In the genomic region with DNA sequence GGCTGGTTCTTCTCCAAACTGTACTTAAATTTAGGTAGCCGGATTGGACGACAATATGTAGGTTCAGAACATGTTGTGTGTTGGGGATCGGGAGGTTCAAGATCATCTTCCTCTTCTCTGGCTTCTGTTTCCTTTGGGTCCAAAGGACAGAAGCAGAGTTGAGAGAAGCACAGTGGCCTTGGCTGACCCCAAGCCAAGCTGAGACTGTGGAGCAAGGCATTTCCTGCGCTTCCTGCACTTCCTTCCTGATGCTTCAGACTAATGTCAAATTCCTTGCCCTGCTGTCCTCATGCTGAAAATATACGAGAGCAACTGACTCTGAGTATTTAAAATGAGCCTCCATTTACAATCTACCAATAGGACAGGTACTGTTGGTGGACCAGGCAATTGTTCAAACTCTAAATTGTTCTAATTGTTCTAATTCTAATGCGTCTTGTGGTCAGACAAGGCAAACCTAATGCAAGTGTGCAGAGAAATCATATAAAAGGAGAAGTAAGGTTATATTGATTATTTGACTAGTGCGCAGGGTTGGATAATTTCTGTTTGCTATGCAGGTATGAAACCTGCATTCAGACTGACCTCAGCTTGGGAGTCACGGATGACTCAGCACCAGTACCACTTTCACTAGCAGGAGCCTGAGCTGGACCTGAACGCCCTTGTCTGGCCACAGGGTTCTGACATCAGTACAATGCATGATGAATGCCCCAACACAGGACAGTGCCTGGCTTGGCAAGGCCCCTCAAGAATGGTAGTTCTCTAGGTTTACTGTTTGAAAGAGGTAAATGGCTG, we compare ENCODE assay signal across 13 mouse cellular contexts. TPM values are rescaled to one million over a fixed set of nuclear protein-coding genes. Genes with fewer than 3 reads are reported as not detected.
DNase-seq lines count a peak whose midpoint lies in the region; ATAC-seq and TF ChIP-seq lines count a peak whose summit lies in the region.
"Had no signal": no experiment of that assay in that cellular context is flagged by ENCODE, and none has a peak within 500 bp of the region (broad histone marks: within the 10 kb centered on the region; RNA-seq: fewer than 3 reads in every experiment).

No protein-coding gene starts in this region.

- H3K9ac ChIP-seq in kidney, embryonic 15.5 days = no peak overlapping the region
- H3K9ac ChIP-seq: forebrain, embryonic 12.5 days; hindbrain, embryonic 13.5 days; midbrain, embryonic 12.5 days had no signal

- no peak overlapping the region for H3K27ac ChIP-seq in kidney, embryonic 15.5 days
- H3K27ac ChIP-seq in layer of hippocampus, adult 2 months = no peak overlapping the region
- H3K27ac ChIP-seq: forebrain, embryonic 12.5 days; hindbrain, embryonic 13.5 days; kidney, postnatal 0 days; midbrain, embryonic 12.5 days had no signal

- no peak overlapping the region for H3K4me3 ChIP-seq in kidney, embryonic 15.5 days (replicated peaks)
- no peak overlapping the region for H3K4me3 ChIP-seq in layer of hippocampus, adult 2 months
- H3K4me3 ChIP-seq: forebrain, embryonic 12.5 days; hindbrain, embryonic 13.5 days; midbrain, embryonic 12.5 days had no signal

- peaks cover 15% of the 10 kb centered on the region for H3K4me1 ChIP-seq in kidney, embryonic 15.5 days
- H3K4me1 ChIP-seq: forebrain, embryonic 12.5 days; hindbrain, embryonic 13.5 days; midbrain, embryonic 12.5 days had no signal

- no peak for TF ChIP-seq CTCF in layer of hippocampus, adult 2 months (conservative IDR thresholded peaks at IDR 0.05)

- H3K4me2 ChIP-seq in kidney, embryonic 15.5 days = no peak overlapping the region
- H3K4me2 ChIP-seq: forebrain, embryonic 12.5 days; hindbrain, embryonic 13.5 days; midbrain, embryonic 12.5 days had no signal

- H3K9me3 ChIP-seq in kidney, embryonic 15.5 days (replicated peaks) = no peaks in the 10 kb centered on the region
- H3K9me3 ChIP-seq: forebrain, embryonic 12.5 days; hindbrain, embryonic 13.5 days; midbrain, embryonic 12.5 days had no signal

- no peak; the same call in 1 of the 2 replicates for ATAC-seq in kidney, embryonic 15.5 days (replicated peaks; ENCODE audit: low FRiP score)

- no peaks in the 10 kb centered on the region for H3K36me3 ChIP-seq in kidney, embryonic 15.5 days
- H3K36me3 ChIP-seq: forebrain, embryonic 12.5 days; hindbrain, embryonic 13.5 days; midbrain, embryonic 12.5 days had no signal

- DNase-seq in adrenal gland, adult 2 months = peak; percentile 33
- DNase-seq in adrenal gland, postnatal 4 days (ENCODE audit: low spot score in 2 of 2) = no peak
- peak; percentile 65 for DNase-seq in kidney, adult 11 months
- DNase-seq in kidney, adult 9 months = peak; percentile 73
- peak; percentile 53 for DNase-seq in lung, postnatal 36 days
- DNase-seq in layer of hippocampus, adult 2 months (ENCODE audit: low spot score in 2 of 2) = no peak
- DNase-seq in urinary bladder, postnatal 36 days (ENCODE audit: low spot score in 2 of 2) = no peak
- DNase-seq: cerebellum, postnatal 36 days had no signal

- 73% methylated on average over 9 of the region's 9 CpGs for WGBS in kidney, embryonic 15.5 days

- no peaks in the 10 kb centered on the region for H3K27me3 ChIP-seq in kidney, embryonic 15.5 days
- H3K27me3 ChIP-seq: forebrain, embryonic 12.5 days; hindbrain, embryonic 13.5 days; midbrain, embryonic 12.5 days had no signal

RNA-seq across cellular contexts. Expression of gene Pelo, which starts 12.4 kb away (rescaled TPM):
- 10 to 100 TPM; 24.7 to 24.9 TPM for total RNA-seq in adrenal gland, adult 2 months (2021)
- polyA plus RNA-seq in adrenal gland, adult 2 months (2012; rRNA removed) = 26.9 and 27.3 TPM in 2 replicates
- total RNA-seq in adrenal gland, postnatal 4 days (2021) = 10 to 100 TPM; 26.7 to 28.7 TPM
- polyA plus RNA-seq in kidney, embryonic 15.5 days (2015; fragmentation: Nextera tagmentation; extraction: Ambion mirVana) = 5.7 and 6.5 TPM in 2 replicates
- total RNA-seq in layer of hippocampus, adult 2 months (2021) = 10 to 100 TPM; 19.8 to 22.5 TPM

RNA-seq across cellular contexts. Expression of gene Gm49395, which starts 24.2 kb away (rescaled TPM):
- total RNA-seq in adrenal gland, adult 2 months (2021) = 1 to 10 TPM; 5.3 to 8.8 TPM
- 16.5 and 21.8 TPM in 2 replicates for polyA plus RNA-seq in adrenal gland, adult 2 months (2012; rRNA removed)
- total RNA-seq in adrenal gland, postnatal 4 days (2021) = 10 to 100 TPM in 1 of 2 experiments, 1 to 10 TPM in 1; 7.9 to 14.8 TPM
- polyA plus RNA-seq in kidney, embryonic 15.5 days (2015; fragmentation: Nextera tagmentation; extraction: Ambion mirVana) = 7.0 and 9.2 TPM in 2 replicates
- 1 to 10 TPM; 1.5 to 4.1 TPM for total RNA-seq in layer of hippocampus, adult 2 months (2021)

RNA-seq across cellular contexts. Expression of gene Itga1, which starts 24.2 kb away (rescaled TPM):
- 10 to 100 TPM; 30.7 to 32.4 TPM for total RNA-seq in adrenal gland, adult 2 months (2021)
- polyA plus RNA-seq in adrenal gland, adult 2 months (2012; rRNA removed) = 3.6 and 3.8 TPM in 2 replicates
- total RNA-seq in adrenal gland, postnatal 4 days (2021) = 10 to 100 TPM; 25.9 to 32.9 TPM
- 23.0 and 26.8 TPM in 2 replicates for polyA plus RNA-seq in kidney, embryonic 15.5 days (2015; fragmentation: Nextera tagmentation; extraction: Ambion mirVana)
- total RNA-seq in layer of hippocampus, adult 2 months (2021) = 1 to 10 TPM; 5.3 to 7.1 TPM

Comparison
In these comparisons a context has a peak if more than half of its experiments do, and no peak if none do; other contexts are left out.
1. DNase-seq: peak in adrenal gland, adult 2 months (single experiment), kidney, adult 11 months (single experiment), kidney, adult 9 months (single experiment) and lung, postnatal 36 days (single experiment); none in adrenal gland, postnatal 4 days (0 of 2), layer of hippocampus, adult 2 months (0 of 2) and urinary bladder, postnatal 36 days (0 of 2).